Mouse (Mus musculus): ENCODE measurements around the gene Fam3c.

DNA sequence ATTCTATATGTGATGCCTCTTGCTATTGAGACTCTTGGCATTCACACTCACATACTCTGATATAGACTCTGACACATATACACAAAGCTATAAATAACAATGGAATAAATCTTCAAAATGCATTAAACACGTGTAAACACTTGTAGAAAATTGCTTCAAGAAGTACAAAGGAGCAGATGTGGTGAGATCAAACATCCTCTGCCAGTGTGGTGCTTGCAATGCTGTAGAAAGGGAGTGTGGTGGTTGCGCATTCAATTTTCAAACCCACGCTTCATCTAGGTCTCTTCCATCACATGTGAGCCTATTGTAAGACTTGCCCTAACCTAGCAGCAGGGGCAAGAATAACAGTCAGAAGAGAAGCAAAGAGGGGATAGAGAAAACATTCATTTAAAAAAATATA lies 18.7 kb upstream of the Fam3c start:
- no peak for TF ChIP-seq POLR2A (IDR thresholded peaks at IDR 0.05; ENCODE audit: insufficient read depth, low read length)
- no peak for TF ChIP-seq CTCF (IDR thresholded peaks at IDR 0.05; ENCODE audit: low read depth, low read length)
- no peak for TF ChIP-seq EP300 (IDR thresholded peaks at IDR 0.05; ENCODE audit: insufficient read depth, low read depth, low read length)
